Mouse (Mus musculus) lung, postnatal 25 days (tissue): ENCODE data around the gene Apom.

Experiments
- DNase-seq: peaks from one replicate; pipeline ENCODE4 v3.0.0; 2022; ENCODE audit warnings: low spot score

The Apom gene

GRCm38 (mm10) chr17:35131500-35132173 lies at the start of gene Apom:
Apom (minus strand) TSS chr17:35132050.
- no peak for DNase-seq

GRCm38 (mm10) chr17:35180093-35180492 lies 48.2 kb upstream of the Apom start:
- DNase-seq, result no peak

- peak; percentile 80 for DNase-seq
Measured at GRCm38 (mm10) chr17:35178528-35178927, 46.7 kb upstream of the Apom start.

DNA sequence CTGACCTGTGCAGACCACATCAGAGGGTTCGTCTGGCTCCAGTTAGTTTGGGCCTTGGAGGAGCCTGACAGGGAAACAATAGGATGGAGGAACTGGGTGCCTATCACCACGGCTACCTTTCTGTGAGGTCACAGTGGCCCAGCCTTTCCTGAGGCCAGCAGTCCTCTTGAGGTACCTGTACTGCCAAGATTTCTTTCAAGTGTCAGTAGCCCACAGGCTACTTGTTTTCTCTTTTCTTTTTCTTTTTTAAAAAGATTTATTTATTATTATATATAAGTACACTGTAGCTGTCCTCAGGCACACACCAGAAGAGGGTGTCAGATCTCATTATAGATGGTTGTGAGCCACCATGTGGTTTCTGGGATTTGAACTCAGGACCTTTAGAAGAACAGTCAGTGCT lies 44.1 kb upstream of the Apom start, which contains the start of gene Aif1:
Gene Aif1, minus strand, starts transcription at position 101 of the 400 bp plus-strand sequence.
- no peak for DNase-seq

DNA sequence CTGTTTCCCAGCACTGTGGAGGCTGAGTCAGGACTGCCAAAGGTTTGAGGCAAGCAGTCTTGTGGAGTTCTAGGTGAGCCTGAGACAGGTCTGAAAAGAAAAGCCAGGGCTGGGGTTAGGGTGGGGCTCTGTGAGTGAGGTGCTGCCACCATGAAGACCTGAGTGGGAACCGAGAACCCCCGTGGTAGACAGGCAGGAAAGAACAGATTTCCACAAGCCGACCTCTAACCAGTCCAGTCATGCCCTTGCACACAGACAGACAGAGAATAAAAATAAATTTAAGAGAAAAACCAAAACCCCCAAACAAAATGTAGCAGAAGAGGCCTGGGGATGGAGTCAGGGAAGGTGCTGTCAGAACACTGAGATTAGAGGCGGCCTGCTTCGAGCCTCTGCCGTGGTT lies 43.5 kb upstream of the Apom start:
- DNase-seq, result no peak

DNA sequence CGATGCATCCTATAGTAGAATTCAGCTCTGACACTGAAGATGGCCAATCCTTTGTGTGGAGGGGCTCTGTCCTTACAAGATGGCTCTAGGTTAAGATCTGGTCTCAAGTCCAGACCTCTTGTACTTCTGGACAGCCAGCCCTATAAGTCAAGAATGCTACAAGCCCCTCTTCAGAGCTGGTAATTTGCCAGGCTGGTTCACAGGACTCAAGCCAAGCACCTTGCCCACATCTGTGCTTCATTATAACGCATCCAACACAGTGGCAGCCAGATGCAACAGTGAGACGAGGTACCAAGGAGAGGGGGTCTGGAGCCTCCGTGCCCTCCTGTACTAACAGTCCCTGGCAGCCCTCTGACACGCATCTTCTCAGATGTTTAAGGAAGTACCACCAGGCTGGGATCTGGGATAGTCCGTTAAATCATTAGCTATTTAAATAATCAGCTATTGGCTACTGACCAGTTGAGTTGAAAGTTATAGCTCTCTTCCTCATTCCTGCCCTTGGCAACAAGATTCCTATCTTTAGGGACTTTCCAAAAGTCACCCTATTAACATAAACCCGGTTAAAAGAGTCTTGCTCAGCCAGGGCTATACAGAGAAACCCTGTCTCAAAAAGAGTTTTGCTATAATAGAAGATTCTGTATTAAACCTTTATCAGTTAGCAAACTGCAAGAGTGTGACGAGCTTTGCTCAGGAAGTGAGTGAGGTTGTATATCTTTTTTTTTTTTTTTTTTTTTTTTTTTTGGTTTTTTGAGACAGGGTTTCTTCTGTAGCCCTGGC lies 42.5 kb upstream of the Apom start:
- no peak for DNase-seq

GRCm38 (mm10) chr17:35173329-35173728 lies 41.5 kb upstream of the Apom start:
- DNase-seq, result no peak

GRCm38 (mm10) chr17:35172445-35173234 lies 40.8 kb upstream of the Apom start:
- DNase-seq, result no peak

DNA sequence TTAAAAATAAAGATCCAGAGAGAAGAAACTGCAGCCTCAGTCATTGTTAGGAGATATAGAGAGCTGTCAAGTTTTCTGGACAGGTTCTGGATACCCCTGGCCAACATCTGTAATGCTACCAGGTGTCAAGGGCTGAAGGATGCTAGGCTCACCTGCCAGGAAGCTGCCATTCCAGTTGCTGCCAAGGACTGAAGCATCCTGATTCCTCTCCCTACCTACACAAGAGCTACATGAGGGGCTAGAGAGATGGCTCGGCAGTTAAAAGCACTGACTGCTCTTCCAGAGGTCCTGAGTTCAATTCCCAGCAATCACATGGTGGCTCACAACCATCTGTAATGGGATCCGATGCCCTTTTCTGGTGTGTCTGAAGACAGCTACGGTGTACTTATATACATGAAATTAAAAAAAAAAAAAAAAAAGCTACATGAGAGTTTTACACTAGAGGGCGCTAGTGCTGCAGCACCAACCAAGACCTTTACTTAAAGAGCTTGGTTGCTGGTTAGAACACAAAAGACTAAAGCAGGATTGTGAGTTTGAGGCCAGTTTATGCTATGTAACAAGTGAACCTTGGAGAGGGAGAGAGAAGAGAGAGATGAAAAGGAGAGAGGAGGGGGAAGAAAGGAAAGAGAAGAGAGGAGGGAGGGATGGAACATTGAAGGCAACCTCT lies 36.8 kb upstream of the Apom start:
- peak; percentile 42 for DNase-seq

DNA sequence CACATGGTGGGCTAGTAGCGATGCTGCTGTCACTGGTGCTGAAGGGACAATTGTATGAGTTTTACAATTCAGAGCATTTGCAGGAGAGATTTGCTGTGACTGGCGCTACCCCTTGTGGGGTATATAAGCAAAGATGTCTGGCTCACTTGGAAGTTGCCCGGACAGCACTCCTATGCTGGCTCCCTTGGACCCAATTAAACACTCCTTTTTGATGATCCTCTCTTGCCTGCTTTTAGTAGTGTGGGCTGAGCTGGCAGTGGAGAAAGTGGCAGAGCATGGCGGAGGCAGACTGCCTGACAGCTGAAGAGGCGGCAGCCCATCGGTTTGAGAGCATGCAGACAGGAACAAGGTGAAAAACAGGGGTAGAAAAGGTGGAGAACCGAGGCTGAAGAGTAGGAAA lies 35.9 kb upstream of the Apom start:
- DNase-seq, result no peak

- DNase-seq, result peak; percentile 77
Measured at GRCm38 (mm10) chr17:35166352-35167035, 34.6 kb upstream of the Apom start.

DNA sequence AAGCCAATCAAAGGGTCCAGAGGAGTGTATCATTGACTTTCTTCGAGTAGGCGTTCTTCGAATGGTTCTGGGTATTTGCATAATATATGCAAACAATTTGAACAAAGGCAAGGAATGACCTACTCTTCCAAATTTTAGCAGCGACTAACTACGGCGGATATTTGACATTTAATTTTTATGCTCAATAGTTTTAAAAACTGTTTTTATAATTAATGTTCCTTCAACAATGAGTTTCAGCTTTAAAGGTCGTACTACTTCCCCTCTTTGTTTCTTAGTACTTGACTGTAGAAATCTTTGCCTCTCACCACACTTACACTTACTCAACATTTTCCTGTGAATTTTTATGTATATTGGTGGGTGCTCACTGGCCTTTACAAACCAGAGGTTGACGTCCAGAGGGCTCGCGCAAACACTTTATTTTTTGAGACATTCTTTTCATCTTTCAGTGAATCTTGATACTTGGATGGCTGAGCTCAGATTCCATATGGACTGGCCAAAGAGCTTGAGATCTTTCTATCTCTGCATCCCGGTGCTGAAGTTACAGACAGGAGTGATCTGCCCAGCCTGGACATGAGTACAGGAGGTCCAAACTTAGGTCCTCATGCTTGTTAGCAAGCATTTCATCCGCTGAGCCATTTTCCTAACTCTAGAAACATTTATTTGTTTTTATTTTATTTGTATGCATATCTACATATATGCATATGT lies 33.8 kb upstream of the Apom start:
- DNase-seq, result no peak

DNA sequence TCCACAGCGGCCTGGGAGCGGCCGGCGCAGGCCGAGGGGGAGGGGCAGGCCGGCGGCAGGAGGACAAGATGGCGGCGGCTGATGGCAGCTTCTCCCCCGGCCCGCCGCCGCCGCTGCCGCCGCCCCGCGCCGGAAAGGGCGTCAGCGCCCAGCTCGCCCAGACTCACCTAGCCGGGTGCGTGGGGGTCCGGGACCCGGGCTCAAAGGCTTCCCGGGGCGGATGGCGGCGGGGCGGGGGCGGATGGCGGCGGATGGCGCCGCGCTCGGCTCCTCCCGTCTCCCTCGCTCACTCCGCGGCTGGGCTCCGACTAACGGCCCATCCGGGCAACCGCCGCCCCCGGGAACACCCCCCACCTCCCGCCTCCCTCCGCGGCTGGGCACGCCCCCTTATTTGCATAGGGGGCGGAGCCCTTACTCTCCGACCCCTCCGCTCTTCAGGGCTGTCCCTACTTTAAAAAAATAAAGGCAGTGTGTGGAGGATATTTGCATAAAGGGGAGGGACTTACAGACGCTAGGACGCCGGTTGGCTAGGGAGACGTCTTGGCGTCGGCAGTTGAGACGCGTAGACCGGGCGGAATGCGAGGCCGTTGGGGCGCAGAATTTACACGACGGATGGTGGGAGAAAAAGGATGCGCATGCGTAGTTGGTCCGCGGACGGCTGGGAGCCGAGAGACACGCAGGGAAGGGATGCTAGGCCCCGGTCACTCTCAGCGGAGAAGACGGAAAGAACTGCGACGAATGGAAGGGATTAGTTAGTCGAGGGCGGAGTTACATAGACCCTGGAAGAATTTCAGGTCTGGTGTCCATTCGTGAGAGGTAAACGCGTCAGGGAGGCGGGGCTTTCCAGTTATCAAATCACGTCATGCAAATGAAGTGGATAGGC lies 33.0 kb upstream of the Apom start, which contains the start of gene Prrc2a:
Gene Prrc2a, minus strand, starts transcription at position 330 of the 883 bp plus-strand sequence.
- peak; percentile 99 for DNase-seq

GRCm38 (mm10) chr17:35164218-35164567 lies 32.3 kb upstream of the Apom start:
- no peak for DNase-seq

DNA sequence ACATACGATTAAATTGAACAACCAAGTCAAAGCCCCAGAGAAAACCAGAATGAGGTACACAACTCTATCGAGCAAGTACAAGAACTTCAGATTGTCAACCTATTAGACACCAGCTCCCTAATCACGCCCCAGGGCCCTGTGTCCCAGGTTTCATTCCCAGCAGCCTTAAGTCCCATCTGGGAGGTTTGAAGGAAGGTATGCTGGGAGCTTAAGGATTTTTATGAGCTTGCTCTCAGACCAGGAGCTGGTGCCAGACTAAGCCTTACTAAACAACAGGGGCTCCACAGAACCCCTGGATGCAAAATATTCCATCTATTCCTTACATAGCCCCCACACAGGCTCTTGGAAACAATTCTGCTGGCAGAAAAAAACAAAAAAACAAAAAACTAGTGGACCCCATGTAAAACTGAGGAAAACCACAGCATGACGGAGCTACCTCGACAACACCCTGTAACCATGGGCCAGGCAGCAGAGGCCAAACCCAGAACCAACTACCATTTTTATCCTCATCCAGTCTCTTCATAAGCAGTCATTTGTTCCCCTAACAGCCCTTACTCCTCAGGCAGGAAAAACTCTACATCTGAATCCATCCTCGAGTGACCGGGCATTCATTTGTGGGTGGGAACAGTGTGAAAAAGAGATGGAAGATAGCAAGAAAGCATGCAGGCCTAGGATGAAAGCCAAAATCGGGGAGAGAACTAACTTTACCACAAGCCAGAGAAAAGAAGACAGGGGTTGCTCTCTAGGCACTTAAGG lies 31.7 kb upstream of the Apom start:
- DNase-seq, result no peak

DNA sequence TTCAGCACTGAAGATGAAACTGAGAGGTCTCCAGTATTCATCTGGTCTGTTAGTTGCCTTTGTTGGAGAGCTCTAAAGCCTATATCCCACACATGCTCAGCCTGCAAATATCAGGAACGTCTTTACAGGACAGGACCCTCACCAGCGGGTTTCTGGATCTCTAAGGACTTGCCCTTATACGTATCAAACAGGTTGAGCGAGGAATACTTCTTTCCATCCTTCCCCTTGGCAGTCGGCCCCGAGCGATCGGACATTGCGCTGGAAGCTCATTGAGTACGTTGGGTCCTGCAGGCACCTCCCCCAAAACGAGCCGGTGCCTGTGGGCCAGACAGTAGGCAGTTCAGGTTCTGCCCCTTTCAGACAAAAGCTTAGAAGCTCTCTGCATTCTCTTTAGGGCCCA lies 30.9 kb upstream of the Apom start:
- peak; percentile 47 for DNase-seq

GRCm38 (mm10) chr17:35162121-35162520 lies 30.3 kb upstream of the Apom start:
- DNase-seq, result no peak

DNA sequence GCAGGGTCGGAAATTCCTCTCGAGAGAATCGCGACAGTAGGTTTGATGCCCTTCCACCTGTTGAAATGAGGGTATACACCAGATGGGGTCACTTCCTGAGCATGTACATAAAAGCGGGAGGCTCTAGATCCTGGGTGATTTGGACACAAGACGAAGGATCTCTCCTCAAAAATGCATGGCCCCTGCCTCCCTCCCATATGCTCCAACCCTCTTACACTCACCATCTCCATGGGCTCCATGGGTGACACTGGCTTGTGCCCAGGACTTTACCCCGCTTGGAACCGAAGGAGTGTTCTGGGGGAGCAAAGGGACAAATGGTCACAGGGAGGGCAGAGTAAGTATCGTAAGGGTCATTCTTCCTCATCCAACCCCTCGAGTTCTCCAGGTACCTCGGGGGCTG lies 29.6 kb upstream of the Apom start:
- no peak for DNase-seq

- no peak for DNase-seq
Measured at GRCm38 (mm10) chr17:35159638-35160037, 27.8 kb upstream of the Apom start.
